Mouse (Mus musculus) retina, embryonic 14.5 days (tissue): ENCODE data around the gene Ankrd52.

Source experiments
- DNase-seq: peaks from one replicate; pipeline ENCODE4 v3.0.0-alpha.2; 2015; ENCODE audit warnings: low spot score

Ankrd52 gene

GRCm38 (mm10) chr10:128369599-128369998, 7.3 kb upstream of the Ankrd52 start:
- DNase-seq = no peak

GRCm38 (mm10) chr10:128370021-128370420, 6.9 kb upstream of the Ankrd52 start:
- DNase-seq = no peak

GRCm38 (mm10) chr10:128370601-128371000, 6.3 kb upstream of the Ankrd52 start:
- no peak for DNase-seq

GRCm38 (mm10) chr10:128372142-128372541, 4.8 kb upstream of the Ankrd52 start:
- DNase-seq = no peak

DNA sequence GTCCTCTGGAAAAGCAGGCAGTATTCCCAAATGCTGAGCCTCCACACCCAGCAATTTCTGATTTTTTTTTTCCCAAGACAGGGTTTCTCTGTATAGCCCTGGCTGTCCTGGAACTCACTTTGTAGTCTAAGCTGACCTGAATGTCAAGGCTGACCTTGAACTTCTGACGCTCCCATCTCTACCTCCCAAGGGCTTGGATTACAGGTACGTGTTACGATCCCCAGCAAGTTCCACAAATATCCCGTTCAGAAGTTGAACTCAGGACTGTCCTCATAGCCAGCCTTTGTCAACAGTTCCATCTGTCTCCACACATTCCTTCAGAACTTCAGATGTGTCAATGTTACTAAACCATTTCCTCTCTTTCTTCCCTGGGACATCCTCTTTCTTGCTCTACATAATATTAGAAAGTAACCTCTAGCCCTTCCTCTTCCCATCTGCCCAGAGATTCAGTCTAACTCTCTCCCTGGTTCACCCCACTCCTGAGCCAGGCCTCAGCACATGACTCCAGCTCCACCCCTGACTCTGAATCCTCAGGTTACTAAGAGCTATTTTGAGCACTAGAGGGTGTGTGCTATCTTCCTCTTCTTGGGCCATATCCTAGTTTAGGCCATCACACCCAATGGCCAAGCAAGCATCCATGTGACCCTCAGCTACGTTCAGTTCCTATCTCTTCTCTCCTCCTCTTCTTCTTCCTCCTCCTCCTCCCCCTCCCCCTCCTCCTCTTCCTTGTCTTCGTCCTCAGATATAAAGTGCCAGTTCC, 3.7 kb upstream of the Ankrd52 start:
- DNase-seq = no peak

DNA sequence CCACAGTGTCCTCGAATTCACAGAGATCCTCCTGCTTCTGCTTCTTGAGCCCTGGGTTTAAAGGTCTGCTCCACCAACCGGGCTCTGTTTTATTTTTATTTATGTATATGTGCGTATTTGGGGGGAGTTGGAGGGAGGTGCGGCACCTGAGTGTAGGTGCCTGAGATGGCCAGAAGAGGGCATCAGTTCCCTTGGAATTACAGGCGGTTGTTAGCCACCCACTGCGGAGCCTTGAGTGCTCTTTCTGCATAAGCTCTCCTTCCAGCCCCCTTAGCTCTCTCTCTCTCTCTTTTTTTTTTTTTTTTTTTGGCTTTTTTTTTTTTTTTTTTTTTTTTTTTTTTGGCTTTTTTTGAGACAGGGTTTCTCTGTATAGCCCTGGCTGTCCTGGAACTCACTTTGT, 2.5 kb upstream of the Ankrd52 start:
- DNase-seq = no peak

DNA sequence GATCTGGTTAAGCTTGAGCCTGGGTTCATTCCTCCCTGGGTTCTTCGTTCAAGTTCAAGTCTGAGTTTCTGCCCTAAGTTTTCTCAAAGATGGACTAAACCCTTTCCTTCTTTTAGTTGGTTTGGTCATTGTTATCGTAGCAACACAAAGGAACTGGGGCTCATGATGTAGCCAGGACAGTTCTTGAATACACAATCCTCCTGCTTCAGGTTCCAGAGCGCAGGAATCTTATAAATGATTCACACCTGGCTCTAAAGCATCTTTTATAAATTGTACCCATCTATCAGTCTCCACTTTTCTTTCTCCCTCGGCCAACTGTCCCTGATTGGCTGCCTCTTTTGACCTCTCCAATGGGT, 838 bp upstream of the Ankrd52 start:
- no peak for DNase-seq

GRCm38 (mm10) chr10:128377222-128377939, 466 bp downstream of the Ankrd52 start:
- peak; percentile 64 for DNase-seq

- DNase-seq = no peak
Observed at GRCm38 (mm10) chr10:128377940-128378448, 1.1 kb downstream of the Ankrd52 start.

DNA sequence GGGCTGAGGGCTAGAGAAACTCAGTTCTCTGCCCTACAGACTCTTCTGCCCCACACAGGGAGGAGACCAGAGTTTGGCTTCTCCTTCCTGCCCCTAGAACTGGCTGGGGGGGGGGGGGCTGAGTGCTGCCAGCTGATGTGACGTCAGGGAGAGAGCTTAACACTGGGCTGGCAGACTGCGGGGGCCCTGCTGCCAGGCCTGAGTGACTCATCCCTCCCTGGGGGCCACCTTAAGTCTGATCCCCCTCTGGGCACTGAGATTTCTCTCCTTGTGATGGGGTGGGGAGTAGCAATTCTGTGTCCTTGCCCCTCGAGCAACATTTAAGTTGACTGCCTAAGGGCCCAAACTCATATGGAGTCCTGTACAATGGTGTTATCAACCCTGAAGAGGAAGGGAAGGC, 1.5 kb downstream of the Ankrd52 start:
- no peak for DNase-seq

GRCm38 (mm10) chr10:128379260-128379659, 2.3 kb downstream of the Ankrd52 start:
- no peak for DNase-seq

DNA sequence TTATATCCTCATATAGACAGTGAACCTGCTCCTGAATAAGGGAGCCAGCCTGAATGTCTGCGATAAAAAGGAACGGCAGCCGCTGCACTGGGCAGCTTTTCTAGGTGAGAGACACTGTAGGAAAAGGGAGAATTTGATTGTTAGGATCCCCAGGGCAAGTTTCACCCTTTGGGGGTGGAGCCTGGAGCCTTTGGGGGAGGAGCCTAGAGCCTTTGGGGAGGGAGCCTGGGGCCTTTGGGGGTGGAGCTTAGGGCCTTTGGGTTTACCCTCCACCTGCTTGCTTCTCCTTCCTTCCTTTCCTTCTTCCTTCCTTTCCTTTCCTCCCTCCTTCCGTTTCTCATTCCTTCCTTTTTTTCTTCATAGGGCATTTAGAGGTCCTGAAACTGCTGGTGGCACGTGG, 3.6 kb downstream of the Ankrd52 start:
- peak; percentile 23 for DNase-seq

- DNase-seq = no peak
Observed at GRCm38 (mm10) chr10:128382482-128382881, 5.6 kb downstream of the Ankrd52 start.

DNA sequence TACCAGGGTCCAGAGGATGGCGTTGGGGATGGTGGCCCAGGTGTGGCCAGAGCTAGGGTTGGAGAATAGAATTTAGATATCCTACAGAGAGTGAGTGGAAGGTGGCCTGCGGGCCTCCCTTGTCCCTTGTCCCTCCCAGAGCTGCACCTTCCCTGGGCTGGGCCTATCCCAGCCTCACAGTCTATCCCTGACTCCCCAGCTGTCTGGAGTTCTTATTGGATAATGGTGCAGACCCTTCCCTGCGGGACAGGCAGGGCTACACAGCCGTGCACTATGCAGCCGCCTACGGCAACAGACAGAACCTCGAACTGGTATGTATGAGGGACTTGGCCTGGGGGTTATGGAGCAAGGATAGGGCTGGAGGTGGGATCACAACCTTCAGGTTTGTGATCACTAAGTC, 9.0 kb downstream of the Ankrd52 start:
- DNase-seq = no peak

GRCm38 (mm10) chr10:128388941-128389340, 12.0 kb downstream of the Ankrd52 start:
- no peak for DNase-seq

DNA sequence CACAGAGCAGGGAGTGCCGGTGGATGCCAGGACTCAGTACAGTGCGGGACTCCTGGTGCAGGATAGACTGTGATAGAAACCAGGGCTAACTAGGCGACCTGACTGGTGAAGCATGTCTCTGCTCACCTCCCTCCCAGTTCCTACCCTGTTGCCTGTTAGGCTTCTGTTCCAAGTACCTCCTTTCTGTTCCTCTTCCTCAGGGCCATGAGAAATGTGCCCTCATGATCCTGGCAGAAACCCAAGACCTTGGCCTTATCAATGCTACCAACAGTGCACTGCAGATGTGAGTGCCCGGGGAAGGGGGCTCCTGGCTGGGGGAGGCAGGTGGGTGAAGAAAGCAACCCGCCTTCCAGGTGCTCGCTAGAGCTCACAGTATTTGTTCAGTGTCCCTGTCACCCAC, 12.7 kb downstream of the Ankrd52 start:
- no peak for DNase-seq

- no peak for DNase-seq
Observed at GRCm38 (mm10) chr10:128390366-128390765, 13.5 kb downstream of the Ankrd52 start.

DNA sequence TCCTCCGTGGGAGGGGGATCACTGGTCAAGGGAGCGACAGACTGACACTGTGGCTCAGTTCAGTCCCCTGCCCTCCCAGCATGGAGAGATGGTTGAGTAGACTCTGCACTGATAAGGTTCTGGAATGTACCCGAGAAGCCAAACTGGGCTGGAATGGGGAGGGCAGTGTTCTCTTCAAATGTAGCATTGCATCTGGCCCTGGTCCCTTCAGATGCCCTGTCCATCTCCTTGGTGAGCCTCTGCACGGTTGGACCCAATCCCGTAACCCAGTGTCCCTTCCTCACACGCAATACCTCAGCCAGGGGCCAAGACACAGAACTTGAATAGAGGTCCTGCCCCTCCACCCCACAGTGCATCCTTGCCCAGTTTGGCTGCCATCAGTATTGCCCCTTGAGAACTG, 14.9 kb downstream of the Ankrd52 start:
- no peak for DNase-seq

DNA sequence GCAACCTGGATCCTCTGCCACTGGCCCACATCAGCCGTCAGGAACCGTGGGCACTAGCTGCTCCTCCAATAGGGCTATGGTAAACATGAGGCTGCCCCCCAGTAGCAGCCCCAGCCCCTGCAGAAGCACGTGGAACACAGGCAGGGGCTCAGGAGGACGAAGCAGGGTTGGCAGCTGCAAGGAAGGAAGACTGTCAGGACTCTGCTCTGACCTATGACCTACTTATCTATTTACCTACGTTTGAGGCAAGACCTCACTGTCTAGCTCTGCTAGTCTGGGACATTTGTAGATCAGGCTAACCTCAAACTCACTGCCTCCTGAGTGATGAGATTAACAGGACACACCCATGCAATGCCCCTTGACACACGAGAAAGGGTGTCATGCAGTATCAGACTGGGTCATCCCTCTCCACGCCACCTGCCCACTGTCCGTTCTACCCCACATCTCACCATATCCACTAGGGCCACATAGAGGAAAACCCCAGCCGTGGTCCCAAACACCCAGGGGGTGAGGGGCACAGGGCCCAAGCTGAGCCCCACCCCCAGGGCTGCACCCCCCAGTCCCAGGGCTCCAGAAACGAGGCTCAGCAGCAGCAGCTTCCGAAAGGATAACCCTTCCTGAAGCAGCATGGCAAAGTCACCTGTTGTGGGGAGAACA, 19.2 kb downstream of the Ankrd52 start:
- DNase-seq = no peak

- DNase-seq = no peak
Observed at GRCm38 (mm10) chr10:128396716-128397264, 19.9 kb downstream of the Ankrd52 start.

DNA sequence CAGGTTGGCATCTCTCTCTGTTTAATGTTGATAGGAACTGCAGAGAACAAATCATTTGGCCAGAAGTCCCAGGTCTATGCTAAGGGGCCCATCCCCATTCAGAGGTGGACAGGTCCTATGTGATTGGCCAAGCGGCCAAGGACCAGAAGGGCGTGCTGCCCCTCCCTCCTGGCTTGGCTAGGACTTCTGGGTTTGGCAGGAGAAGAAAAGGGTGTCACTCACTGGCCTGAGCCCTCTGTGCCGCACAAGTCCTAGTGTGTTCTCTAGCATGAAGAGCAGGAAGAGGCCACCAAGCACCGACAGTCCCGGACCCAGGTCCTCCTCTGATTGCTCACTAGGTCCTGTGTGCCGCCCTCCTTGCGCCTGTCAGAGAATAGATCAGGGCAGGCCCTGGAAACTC, 20.6 kb downstream of the Ankrd52 start:
- no peak for DNase-seq

GRCm38 (mm10) chr10:128400338-128400737, 23.4 kb downstream of the Ankrd52 start:
- DNase-seq = no peak

DNA sequence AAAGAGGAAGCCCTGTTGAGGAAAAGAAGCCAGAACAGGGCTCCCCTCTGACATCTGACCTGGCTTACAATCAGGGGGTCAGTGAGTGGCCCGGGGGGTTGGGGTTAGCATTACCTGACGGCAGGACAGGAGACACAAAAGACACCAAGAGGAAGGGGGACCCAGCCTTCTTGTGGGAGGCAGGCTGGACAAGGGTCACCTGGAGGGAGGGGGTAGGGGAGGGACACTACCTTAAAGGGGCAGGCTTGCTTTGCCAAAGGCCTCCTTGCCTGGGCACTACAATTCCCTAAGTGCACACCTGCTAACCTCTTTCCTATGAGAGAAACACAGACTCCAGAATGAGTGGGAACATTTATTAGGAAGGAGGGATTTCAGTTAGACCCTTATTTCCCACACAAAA, 24.1 kb downstream of the Ankrd52 start, which contains the start of gene Slc39a5:
Gene Slc39a5, minus strand, starts transcription at position 174 of the 400 bp plus-strand sequence.
- DNase-seq = no peak
